Mouse (Mus musculus): ENCODE results near the gene Atf5. TPM values are rescaled to one million over a fixed set of nuclear protein-coding genes. Genes with fewer than 3 reads are reported as not detected.

Atf5 gene
- 3.4 and 3.7 TPM in 2 replicates for polyA plus RNA-seq (2015; fragmentation: Nextera tagmentation; extraction: Ambion mirVana)

DNA sequence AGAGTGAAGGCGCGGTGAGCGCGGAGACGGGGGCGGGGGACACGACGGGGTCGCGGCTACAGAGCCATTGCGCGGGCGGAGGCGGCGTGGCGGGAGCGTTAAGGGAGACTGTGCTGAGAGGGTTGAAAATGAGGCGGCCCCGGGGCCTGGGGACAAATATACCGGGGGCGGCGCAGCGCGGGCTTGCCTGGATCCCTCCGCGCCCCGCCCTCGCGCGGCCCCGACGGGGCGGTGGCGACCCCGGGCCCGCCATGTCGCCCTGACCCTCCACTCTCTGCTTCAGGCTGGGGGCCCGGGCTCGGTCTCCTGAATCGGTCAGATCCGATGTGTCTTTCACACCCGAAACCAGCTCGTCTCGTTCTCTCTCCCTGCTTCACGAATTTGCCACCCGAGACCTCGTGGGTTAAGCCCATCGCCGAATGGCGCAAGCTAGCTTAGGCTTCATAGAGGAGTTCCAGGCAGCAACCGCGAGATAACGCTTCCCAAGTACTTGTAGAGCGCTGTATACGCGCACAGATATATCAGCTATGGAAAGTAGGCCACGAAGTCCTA, at the start of gene Atf5:
Gene Atf5, minus strand, starts transcription at position 189 of the 552 bp plus-strand sequence.
- no peak for DNase-seq (ENCODE audit: low spot score)

DNA sequence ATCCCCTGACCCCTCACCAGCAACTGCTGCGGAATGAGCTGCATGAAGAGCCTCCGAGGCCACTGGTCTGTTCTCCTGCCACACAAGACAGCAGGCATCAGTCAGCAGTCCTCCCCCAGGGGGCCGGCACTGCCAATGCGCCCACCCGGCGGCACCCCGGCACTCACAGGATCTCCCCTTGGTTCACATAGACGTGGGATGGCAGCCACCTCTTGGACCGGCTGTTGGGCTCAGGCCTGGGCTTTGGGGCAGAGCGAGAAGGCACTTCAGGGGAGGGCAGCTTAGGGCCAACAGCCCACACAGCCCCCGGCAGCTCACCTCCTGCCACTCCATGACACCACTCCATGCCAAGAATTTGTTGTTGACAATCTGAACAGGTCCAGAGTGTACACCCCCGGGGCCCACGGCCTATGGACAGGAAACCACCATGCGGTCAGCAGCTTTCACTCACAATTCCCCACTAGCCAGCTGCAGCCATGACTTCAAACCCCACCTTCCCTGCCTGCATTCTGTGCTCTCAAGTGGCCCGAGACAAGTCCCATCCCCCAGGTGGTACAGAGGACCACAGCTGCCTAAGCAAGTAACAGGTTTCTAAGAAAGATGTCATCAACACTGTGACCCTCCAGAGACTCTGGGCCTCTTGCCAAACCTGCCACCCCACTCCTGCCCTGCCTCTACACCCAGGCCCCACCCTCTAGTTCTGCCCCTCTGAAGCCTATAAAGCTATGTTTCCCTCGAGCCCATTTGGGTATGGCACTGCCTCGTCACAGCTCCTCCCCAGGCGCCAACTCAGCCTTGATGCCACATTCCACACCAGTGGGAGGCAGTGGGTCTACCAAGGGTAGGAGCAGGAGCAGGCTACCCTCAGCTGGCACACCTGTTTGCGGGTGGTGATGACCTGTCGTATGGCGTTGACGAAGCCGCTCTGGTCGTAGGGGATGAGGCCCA, 48.4 kb upstream of the Atf5 start:
- no peak for DNase-seq (ENCODE audit: low spot score)

DNA sequence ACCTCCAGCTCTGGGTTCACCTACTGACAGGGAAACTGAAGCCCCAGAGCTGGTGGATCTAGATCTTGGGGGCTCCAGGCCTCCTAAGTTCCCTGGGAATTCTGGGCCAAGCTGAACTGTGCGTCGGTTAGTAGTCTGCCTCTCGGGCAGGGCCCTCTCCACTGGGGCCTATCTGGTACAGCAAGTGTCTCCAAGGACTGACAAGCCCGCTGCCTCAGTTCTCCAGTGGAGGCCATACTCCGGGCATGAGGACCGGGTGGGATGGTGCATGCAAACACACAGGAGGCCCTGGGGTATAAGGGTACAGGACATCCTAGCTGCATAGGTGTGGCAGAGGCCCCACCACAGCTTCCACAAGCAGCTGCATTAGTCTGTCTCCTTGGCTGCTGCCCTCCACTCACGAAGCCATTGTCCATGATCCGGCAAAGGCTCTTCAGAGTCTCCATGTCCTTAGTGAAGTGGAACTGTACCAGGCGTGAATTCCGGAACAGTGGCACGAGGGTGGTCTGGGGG, 47.6 kb upstream of the Atf5 start:
- DNase-seq (ENCODE audit: low spot score), result no peak

DNA sequence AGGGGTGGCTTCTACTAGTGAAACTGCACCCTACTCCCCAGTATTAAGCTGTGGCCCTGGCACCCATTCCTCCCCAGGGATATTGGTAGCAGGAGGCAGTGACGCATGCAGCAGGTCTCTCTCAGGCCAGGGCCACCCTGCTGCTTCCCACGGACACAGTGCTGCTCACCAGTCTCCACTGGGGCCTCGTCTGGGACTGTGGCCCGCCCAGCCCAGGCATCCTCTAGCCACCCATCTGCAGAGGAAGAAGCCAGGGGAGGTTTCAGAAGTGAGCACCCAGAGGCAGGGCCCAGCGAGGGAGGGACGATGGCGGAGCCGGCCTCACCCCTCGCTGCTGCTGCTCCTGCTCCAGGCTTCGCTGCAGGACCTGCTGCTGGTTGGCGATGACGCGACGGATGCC, 46.8 kb upstream of the Atf5 start:
- DNase-seq (ENCODE audit: low spot score), result no peak

DNA sequence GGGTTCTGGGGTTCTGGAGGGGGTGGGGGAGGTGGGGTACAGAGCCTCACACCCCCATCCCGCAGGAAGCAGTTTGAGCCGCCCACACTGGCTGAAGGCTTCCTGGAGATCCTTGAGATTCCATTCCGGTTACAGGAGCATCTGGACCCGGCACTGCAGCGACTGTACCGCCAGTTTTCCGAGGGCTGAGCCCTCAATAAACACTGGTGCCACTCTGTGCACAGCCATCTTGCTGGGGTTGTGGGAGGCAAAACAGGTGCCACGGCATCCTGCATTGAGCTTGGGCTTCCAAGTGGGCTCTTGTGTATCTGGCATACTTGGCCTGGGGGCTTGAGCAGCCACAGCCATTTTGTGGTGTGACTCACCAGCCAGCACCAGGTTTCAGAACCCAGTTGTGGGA, 46.0 kb upstream of the Atf5 start:
- no peak for DNase-seq (ENCODE audit: low spot score)

DNA sequence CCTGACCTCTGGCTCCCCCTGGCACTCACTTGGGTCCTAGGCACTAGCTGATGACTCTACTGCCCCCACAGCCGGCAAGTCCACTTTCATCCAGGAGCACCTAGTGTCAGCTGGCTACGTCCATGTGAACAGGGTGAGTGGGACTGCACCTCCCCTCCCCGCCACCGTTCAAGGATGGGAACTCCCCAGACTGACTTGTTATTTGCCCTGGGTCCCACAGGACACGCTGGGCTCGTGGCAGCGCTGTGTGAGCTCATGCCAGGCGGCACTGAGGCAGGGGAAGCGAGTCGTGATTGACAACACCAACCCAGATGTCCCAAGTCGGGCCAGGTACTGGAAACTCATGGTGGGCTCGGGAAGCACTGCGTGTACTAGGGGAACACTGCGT, 45.0 kb upstream of the Atf5 start:
- no peak for DNase-seq (ENCODE audit: low spot score)

DNA sequence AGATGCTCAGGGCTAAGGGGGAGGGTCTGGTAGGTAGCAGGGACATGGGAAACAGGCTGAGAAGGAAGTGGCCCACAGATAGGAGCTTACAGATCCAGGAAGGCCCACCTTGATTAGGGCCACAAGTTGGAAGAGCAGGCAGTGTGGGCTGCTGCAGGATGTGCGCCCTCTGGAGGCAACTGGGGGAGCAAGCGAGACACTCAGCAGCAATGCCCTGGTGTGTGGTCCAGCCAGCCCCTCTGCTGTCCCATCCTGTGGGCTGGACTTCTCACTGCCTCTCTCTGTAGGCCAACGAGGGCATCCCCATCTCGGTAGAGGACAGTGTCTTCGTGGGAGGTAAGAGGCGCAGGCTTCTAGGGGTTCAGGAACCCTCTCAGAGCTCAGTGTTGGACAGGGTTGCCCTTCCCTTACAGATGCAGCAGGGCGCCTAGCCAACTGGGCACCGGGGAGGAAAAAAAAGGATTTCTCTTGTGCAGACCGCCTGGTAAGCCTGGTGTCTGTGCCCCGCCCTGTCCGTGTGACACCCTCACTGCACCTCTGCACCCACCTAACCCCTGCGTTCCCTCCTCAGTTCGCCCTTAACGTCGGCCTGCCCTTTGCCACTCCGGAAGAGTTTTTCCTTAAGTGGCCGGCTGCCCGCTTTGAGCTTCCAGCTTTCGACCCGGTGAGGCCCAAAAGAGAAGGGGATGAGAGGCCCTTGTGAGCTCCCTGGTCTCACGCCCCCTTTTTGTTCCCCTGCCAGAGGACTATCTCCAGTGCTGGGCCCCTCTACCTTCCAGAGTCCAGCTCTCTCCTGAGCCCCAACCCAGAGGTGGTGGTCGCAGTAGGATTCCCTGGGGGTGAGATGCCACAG, 44.3 kb upstream of the Atf5 start:
- DNase-seq (ENCODE audit: low spot score), result peak; percentile 68

DNA sequence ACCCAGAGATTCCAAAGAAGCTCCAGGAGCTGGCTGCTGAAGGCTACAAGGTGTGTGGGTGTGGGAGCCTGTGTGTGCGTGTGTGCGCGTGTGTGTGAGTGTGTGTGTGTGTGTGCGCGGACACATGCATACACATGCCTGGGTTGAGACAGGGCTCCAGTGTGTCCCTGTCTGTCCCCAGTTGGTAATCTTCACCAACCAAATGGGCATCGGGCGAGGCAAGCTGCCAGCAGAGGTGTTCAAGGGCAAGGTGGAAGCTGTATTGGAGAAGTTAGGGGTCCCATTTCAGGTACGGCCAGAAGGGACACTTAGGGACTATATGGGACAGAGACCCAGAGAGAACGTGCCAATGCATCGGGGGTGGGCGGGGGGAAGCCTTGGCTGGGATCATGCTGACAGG, 43.4 kb upstream of the Atf5 start:
- no peak for DNase-seq (ENCODE audit: low spot score)

DNA sequence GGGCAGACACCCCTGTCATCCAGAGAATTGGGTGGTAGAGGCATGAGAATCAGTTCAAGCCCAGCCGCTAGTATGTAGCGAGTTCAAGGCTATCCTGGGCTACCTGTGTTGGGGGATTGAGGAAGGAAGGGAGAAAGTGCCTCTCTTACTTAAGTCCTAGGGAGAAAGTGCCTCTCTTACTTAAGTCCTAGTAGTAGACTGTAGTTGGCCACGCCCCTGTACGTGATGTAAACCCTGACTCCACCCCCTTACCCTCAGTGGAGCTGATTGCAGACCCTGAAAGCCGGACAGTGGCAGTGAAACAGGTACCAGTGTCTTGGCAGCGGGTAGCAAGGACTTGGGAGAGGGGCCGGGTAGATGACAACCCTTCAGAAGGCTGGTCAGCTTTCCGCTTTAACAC, 41.4 kb upstream of the Atf5 start:
- peak; percentile 47 for DNase-seq (ENCODE audit: low spot score)

DNA sequence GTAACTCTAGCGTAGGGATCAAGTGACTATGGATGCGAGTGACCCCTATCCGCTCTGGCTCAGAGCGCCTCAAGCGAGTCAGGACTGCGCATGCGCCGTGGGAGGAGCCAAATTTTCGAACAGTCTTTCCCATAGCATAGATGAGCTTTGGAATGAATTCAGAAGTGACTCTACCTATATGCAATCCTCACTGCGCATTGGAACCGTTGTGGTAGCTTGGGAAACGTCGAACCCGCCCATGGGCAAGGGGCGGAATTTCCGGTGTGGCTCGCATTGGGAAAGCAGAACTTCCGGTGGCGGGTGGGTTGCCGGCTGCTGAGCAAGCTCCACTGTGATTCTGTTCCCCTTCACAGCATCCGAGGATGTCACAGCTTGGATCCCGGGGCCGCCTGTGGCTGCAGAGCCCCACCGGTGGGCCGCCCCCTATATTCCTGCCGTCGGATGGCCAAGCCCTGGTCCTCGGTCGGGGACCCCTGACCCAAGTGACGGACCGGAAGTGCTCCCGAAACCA, 40.6 kb upstream of the Atf5 start, which contains the start of gene Pnkp:
Gene Pnkp, plus strand, starts transcription at position 98 of the 511 bp plus-strand sequence.
- DNase-seq (ENCODE audit: low spot score), result peak; percentile 89

DNA sequence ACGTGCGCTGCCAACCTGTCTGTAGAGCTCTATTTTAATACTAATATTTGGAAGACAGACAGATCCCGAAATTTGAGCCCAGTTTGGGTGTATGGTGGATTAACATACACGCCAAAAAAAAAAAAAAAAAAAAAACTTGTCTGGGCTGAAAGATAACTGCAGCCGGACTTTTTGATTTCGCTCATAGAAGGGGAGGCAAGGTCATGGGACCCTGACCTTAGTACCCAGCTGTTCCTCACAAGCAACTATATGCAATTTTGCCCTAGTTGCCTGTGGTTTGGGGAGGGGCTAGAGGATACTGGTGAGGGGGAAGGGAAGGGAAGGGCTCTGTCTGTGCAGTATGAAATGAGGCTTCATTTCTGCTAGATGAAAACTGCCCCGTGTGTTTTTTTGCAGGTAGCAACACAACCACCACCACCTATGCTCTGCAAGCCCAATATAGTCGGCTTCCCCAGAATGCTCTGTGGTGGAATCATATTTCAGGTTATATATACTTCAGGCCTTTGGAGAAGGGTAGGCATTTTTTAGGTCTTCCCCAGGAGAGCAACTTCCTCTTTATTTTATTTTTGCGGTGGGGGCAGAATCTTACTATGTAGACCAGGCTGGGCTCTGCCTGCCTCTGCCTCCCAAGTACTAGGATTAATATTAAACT, 39.9 kb upstream of the Atf5 start:
- DNase-seq (ENCODE audit: low spot score), result peak; percentile 60

DNA sequence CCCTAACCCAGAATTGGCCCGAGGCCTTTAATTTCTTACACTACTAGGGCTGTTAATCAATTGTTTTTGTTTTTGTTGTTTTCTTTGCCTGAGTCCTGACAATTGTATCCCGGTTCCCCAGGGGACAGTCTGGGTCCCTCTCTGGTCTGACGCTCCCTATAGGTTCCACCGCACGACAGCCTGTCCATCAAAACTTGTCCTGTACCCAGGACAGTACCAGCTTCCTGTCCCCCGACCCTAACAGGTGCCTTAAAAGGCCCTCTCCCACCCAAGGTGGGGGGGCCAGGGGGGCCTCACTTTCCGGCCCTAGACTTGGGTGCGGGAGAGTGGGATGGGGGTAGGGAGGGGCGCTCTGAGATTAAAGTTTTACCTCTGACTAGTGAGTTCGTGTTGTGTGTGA, 38.6 kb upstream of the Atf5 start:
- DNase-seq (ENCODE audit: low spot score), result no peak

- peak; percentile 69 for DNase-seq (ENCODE audit: low spot score)
Observed at GRCm38 (mm10) chr7:44854356-44855031, 38.0 kb upstream of the Atf5 start.

DNA sequence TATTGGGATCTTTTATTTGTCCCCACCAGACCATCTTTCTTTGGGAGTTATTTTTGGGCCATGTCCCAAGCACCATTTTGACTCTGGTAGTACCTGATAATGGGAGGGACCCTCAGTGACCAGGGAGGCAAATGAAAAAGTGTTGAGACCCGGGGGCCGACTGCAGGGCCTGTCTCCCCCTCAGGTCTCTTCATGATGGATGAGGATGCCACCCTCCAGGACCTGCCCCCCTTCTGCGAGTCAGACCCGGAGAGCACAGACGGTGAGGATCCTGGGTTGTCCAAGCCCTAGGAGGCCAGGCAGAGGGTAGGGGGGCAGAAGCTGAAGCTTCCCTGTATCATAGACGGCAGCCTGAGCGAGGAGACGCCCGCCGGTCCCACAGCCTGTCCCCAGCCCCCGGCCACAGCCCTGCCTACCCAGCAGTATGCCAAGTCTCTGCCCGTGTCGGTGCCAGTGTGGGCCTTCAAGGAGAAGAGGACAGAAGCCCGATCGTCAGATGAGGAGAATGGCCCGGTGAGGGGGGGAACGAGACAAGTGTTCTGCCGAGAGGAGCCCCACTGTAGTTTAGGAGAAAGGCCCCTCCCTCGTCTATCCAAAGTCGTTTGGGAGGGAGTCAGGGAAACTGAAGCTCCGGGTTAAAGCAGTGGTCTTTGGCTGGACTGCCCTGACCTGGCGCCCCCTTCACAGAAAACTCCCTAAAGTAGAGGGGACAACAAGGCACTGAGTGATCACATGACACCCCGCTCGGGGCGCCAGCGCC, 37.3 kb upstream of the Atf5 start:
- DNase-seq (ENCODE audit: low spot score), result no peak

GRCm38 (mm10) chr7:44853065-44853464, 36.6 kb upstream of the Atf5 start:
- DNase-seq (ENCODE audit: low spot score), result no peak

- no peak for DNase-seq (ENCODE audit: low spot score)
Observed at GRCm38 (mm10) chr7:44852259-44853027, 36.0 kb upstream of the Atf5 start.

GRCm38 (mm10) chr7:44851625-44852234, 35.3 kb upstream of the Atf5 start:
- no peak for DNase-seq (ENCODE audit: low spot score)
